Mouse (Mus musculus) bone marrow, adult 2 months (tissue): Measurements from ENCODE around the gene Yju2. TPM values are rescaled to one million over a fixed set of nuclear protein-coding genes. Genes with fewer than 3 reads are reported as not detected.
A peak's percentile ranks its signal among the peaks of the same experiment; 100 is the strongest.

Source experiments
- H3K27ac ChIP-seq: fragments of 200-500 bp; 2 replicates; pipeline ENCODE4 v1.5.1; 2012; ENCODE audit warnings: low read depth, mild to moderate bottlenecking, control low read depth, inconsistent platforms, low read length; ENCODE audit not compliant: control insufficient read depth, poor library complexity, insufficient read depth
- H3K4me1 ChIP-seq: fragments of 200-500 bp; 2 replicates; pipeline ENCODE4 v1.6.1; 2011; ENCODE audit warnings: low read length; ENCODE audit not compliant: control insufficient read depth, insufficient read depth
- H3K4me3 ChIP-seq: fragments of 200-500 bp; replicated peaks from 2 replicates; pipeline ENCODE3; 2011; ENCODE audit warnings: mild to moderate bottlenecking, low read depth, low read length, control low read depth; ENCODE audit not compliant: control insufficient read depth
- CTCF ChIP-seq: fragments of 200-500 bp; IDR thresholded peaks from 2 replicates; pipeline ENCODE4 v1.5.1; 2011; ENCODE audit warnings: low read length, control low read depth; ENCODE audit not compliant: control insufficient read depth, insufficient read depth
- POLR2A ChIP-seq: fragments of 200-500 bp; IDR thresholded peaks from 2 replicates; pipeline ENCODE4 v1.6.1; 2011; ENCODE audit warnings: low read depth, mild to moderate bottlenecking, control low read depth, low read length, borderline replicate concordance; ENCODE audit not compliant: control insufficient read depth
- WGBS: fragments of 180-500 bp; shearing (Covaris S2); methylation state at CpG from one replicate; pipeline ENCODE4 v1.1.7; 2018; 5-methylcytosine and 5-hydroxymethylcytosine counted together
- polyA plus RNA-seq: library from polyadenylated mRNA; stranded (reverse); fragments of >200 nt; gene quantifications from 2 replicates; pipeline ENCODE4 v1.2.4, GENCODE M21; 2011; ENCODE audit warnings: low replicate concordance; ENCODE audit not compliant: missing spikeins, insufficient read depth, insufficient read length

The Yju2 gene
- polyA plus RNA-seq, 1 experiment, result 12.3 TPM

- TF ChIP-seq POLR2A (no peak), CTCF (no peak)
- no peak overlapping the region for H3K4me3 ChIP-seq
- H3K4me1 ChIP-seq, result peaks cover 1% of the 10 kb centered on the region; the same call in 1 of the 2 replicates
- no peak overlapping the region for H3K27ac ChIP-seq
- WGBS, result 76% methylated on average over 6 of the region's 6 CpGs
Measured at GRCm38 (mm10) chr17:55956591-55956990, 2.3 kb upstream of the Yju2 start.

- WGBS, result 29% methylated on average over 9 of the region's 9 CpGs
- peak; percentile 84 for TF ChIP-seq CTCF
- TF ChIP-seq POLR2A, result no peak
- Histone ChIP-seq H3K27ac (no peak overlapping the region), H3K4me1 (peaks cover 1% of the 10 kb centered on the region; the same call in 1 of the 2 replicates), H3K4me3 (no peak overlapping the region)
Measured at GRCm38 (mm10) chr17:55957168-55957567, 1.7 kb upstream of the Yju2 start.

DNA sequence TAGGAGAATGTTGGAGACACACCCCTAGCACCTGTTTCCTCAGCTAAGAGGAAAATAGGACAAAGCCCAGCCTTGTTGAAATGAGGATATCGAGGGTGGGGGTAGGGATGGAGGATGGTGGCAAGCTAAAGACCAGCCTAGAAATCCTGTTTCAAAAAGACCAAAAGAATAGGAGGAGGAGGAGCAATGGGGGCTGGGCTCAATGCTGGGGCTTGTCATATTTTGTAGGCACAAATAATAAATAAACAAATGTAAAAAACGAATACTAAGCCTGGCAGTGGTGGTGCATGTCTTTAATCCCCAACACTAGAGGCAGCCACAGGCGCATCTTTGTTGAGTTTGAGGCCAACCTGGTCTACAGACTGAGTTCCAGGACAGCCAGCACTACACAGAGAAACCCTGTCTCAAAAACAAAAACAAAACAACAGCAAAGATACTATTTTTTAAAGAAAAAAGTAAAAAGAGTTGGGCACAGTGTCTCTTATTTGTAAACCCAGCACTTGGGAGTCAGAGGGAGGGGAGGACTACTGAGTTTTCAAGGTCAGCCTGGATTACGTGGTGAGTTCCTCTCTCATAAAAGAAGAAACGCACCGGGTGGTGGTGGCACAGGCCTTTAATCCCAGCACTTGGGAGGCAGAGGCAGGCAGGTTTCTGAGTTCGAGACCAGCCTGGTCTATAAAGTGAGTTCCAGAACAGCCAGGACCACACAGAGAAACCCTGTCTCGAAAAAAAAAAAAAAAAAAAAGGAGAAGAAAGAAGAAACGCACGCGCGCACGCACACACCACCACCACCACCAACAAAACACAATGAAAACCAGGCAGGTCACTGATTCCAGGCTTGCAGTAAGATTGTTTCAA is 944 bp upstream of the Yju2 start:
- peaks cover 1% of the 10 kb centered on the region; the same call in 1 of the 2 replicates for H3K4me1 ChIP-seq
- 75% methylated on average over 13 of the region's 13 CpGs for WGBS
- peak overlapping the region; percentile 20 for H3K4me3 ChIP-seq

DNA sequence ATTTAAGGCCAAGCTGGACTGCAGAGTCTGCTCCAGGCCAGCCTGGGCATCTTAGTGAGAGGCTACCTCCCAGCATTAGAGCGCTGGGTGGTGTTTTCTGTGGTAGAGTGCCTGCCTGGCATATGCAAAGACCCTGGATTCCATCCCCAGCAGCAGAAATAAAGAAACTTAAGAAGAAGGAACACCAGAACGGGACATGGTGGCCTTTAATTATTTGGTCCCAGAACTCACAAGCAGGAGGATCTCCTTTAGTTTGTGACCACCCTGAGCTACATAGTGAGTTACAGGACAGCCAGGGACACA is 364 bp upstream of the Yju2 start:
- TF ChIP-seq POLR2A (no peak), CTCF (no peak)
- 50% methylated on average over 2 of the region's 2 CpGs for WGBS
- Histone ChIP-seq H3K4me1 (peaks cover 1% of the 10 kb centered on the region), H3K4me3 (peak overlapping the region; percentile 90), H3K27ac (peak overlapping the region; percentile 3; the same call in 1 of the 2 replicates)

More for the DNA sequence above, 944 bp upstream of the Yju2 start:
- 0 out of 2 replicates have a peak overlapping the region, but pooled peaks have one; percentile 3 for H3K27ac ChIP-seq
- TF ChIP-seq CTCF, result no peak
- TF ChIP-seq POLR2A, result no peak

GRCm38 (mm10) chr17:55959946-55960740 is 1.2 kb downstream of the Yju2 start:
- Histone ChIP-seq H3K27ac (no peak overlapping the region), H3K4me3 (peak overlapping the region; percentile 27), H3K4me1 (peaks cover 1% of the 10 kb centered on the region)
- 66% methylated on average over 10 of the region's 10 CpGs for WGBS
- TF ChIP-seq CTCF (no peak), POLR2A (no peak)

GRCm38 (mm10) chr17:55960791-55961190 is 1.9 kb downstream of the Yju2 start:
- TF ChIP-seq CTCF (no peak), POLR2A (no peak)
- H3K27ac ChIP-seq, result no peak overlapping the region
- H3K4me3 ChIP-seq, result no peak overlapping the region
- peaks cover 1% of the 10 kb centered on the region for H3K4me1 ChIP-seq

DNA sequence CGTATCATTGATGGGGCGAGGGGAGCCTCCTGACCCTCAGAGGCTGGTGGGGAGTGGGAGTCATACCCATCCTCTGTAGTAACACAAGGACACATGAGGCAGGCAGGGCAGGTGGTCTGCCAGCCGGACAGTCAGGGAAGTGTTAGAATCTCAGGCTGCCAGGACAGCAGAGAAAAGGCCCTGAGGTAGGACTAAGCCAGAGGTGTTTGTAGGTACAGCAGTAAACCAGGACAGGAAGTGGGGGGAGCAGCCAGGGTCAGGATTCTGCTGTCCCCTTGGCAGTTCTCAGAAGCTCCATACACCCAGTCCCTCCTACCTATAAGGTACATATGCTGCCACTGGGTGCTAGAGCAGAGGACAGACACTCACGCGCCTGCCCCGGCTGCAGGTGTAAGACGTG is 2.7 kb downstream of the Yju2 start:
- Histone ChIP-seq H3K27ac (no peak overlapping the region), H3K4me3 (no peak overlapping the region), H3K4me1 (peaks cover 1% of the 10 kb centered on the region)
- WGBS, result 86% methylated on average over 7 of the region's 7 CpGs
- no peak for TF ChIP-seq CTCF
- no peak for TF ChIP-seq POLR2A

DNA sequence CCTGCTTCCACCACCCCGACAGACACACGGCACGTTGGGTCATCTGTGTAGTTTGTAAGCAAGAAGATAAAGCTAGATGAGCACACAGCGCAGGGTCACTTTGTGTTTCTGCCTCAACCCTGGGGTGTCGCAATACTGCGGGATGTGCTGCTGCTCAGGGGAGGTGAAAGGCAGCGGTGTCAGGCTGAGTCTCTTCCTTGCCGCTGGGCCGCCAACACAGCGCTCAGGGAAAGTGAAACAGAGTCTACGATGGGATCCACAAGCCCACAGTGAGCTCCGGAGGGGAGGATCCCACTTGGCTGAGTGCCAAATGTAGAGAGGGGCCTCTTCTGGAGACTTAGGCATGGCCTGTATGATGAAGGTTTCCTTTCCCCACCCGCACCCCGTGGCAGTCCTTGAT is 4.3 kb downstream of the Yju2 start:
- 55% methylated on average over 14 of the region's 14 CpGs for WGBS
- Histone ChIP-seq H3K4me3 (peak overlapping the region; percentile 7), H3K4me1 (peaks cover 1% of the 10 kb centered on the region), H3K27ac (peak overlapping the region; percentile 29)
- TF ChIP-seq CTCF, result 0 out of 2 replicates have a peak, but pooled peaks have one; percentile 8
- 0 out of 2 replicates have a peak, but pooled peaks have one; percentile 23 for TF ChIP-seq POLR2A
